Mouse (Mus musculus): ENCODE measurements around the gene Idh2. TPM values are rescaled to one million over a fixed set of nuclear protein-coding genes. Genes with fewer than 3 reads are reported as not detected.

The Idh2 gene
- polyA plus RNA-seq, 1 experiment from 2014 or later: 603 TPM

Other genes with a start within 250 kb of the Idh2 start
- gene Ap3s2, start 194.7 kb downstream of the Idh2 start, polyA plus RNA-seq (2014; fragmentation: Nextera tagmentation; extraction: Ambion mirVana): 30.0 and 30.9 TPM in 2 replicates
- 46.7 and 51.0 TPM in 2 replicates for gene Arpin, start 180.0 kb downstream of the Idh2 start, polyA plus RNA-seq (2014; fragmentation: Nextera tagmentation; extraction: Ambion mirVana)
- 16.9 and 18.9 TPM in 2 replicates for gene Zfp710, start 90.6 kb downstream of the Idh2 start, polyA plus RNA-seq (2014; fragmentation: Nextera tagmentation; extraction: Ambion mirVana)
- gene Sema4b, start 71.4 kb upstream of the Idh2 start, polyA plus RNA-seq (2014; fragmentation: Nextera tagmentation; extraction: Ambion mirVana): 15.1 and 15.9 TPM in 2 replicates
- gene Cib1, start 117.4 kb upstream of the Idh2 start, polyA plus RNA-seq (2014; fragmentation: Nextera tagmentation; extraction: Ambion mirVana): 129 and 156 TPM in 2 replicates
- gene Gdpgp1, start 117.5 kb upstream of the Idh2 start, polyA plus RNA-seq (2014; fragmentation: Nextera tagmentation; extraction: Ambion mirVana): 4.4 and 4.5 TPM in 2 replicates
- 0.56 and 0.66 TPM in 2 replicates for gene Ttll13, start 131.0 kb upstream of the Idh2 start, polyA plus RNA-seq (2014; fragmentation: Nextera tagmentation; extraction: Ambion mirVana)
- gene Ngrn, start 145.8 kb upstream of the Idh2 start, polyA plus RNA-seq (2014; fragmentation: Nextera tagmentation; extraction: Ambion mirVana): 51.1 and 51.4 TPM in 2 replicates
- 11.4 and 16.6 TPM in 2 replicates for gene Vps33b, start 154.3 kb upstream of the Idh2 start, polyA plus RNA-seq (2014; fragmentation: Nextera tagmentation; extraction: Ambion mirVana)
- gene Prc1, start 179.1 kb upstream of the Idh2 start, polyA plus RNA-seq (2014; fragmentation: Nextera tagmentation; extraction: Ambion mirVana): 149 and 157 TPM in 2 replicates
- gene Rccd1, start 209.1 kb upstream of the Idh2 start, polyA plus RNA-seq (2014; fragmentation: Nextera tagmentation; extraction: Ambion mirVana): 13.5 and 14.4 TPM in 2 replicates
- 29.9 and 34.2 TPM in 2 replicates for gene Unc45a, start 225.6 kb upstream of the Idh2 start, polyA plus RNA-seq (2014; fragmentation: Nextera tagmentation; extraction: Ambion mirVana)
- 19.8 and 19.9 TPM in 2 replicates for gene Hddc3, start 227.7 kb upstream of the Idh2 start, polyA plus RNA-seq (2014; fragmentation: Nextera tagmentation; extraction: Ambion mirVana)